Mouse (Mus musculus): ENCODE measurements around the gene Prdm16. TPM values are rescaled to one million over a fixed set of nuclear protein-coding genes. Genes with fewer than 3 reads are reported as not detected.
A peak's percentile ranks its signal among the peaks of the same experiment; 100 is the strongest.

Gene Prdm16
- polyA plus RNA-seq, 1 experiment from 2014 or later: 23.5 TPM

DNA sequence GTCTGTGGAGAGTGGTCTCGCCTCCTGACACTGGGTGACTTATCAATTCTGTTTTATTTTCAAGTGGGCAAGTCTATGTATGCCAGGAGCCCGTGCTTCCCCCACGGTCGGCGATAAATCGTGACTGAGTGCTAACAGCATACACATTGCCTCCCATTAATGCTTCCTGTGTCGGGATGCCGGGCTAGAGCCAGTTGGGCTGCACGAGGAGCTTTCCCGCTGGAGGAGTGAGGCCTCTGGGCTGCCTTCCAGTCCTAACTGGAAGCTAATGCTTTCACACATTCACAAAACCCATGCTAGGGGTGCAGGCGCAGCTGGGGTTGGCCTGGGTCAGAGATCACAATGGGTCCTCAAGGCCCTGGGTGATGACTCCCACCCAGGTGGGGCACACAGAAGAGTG is 212.0 kb downstream of the Prdm16 start:
- no peak overlapping the region for H3K4me3 ChIP-seq
- peaks cover 60% of the 10 kb centered on the region for H3K27me3 ChIP-seq (ENCODE audit: insufficient read depth, poor library complexity, severe bottlenecking)
- H3K9me3 ChIP-seq: no peaks in the 10 kb centered on the region
- peak overlapping the region; percentile 43; the same call in 1 of the 2 replicates for H3K27ac ChIP-seq
- H3K4me1 ChIP-seq (replicated peaks): peaks cover 65% of the 10 kb centered on the region
- H3K36me3 ChIP-seq: no peaks in the 10 kb centered on the region
- DNase-seq (ENCODE audit: low spot score): no peak
- WGBS: 67% methylated on average over 11 of the region's 11 CpGs

DNA sequence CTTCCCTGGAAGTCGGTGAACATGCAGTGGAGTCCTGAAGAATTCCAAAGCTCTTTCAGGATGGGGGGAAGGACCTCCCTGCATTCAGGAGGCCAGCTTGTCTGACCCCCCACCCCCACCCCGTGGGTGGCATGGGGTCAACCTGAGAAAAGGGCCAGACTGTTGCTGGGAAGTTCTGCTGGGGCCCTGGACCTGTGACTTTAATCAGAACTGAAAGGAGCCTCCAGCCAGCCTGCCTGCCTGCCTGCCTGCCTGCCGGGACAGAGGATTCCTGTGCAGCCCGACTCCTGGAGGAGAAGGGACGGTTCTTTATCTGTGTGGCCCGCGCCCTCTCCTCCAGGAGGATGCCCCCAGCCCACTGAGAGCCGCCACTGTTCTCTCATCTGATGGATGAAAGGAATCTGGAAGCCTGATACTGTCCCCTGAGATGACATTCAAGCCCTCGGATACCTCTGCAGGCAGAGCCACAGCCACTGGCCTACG is 214.2 kb downstream of the Prdm16 start:
- Histone ChIP-seq H3K9me3 (0 out of 2 replicates have a peak, but pooled peaks cover 4% of the 10 kb centered on the region), H3K27ac (peak overlapping the region; percentile 84), H3K36me3 (no peaks in the 10 kb centered on the region), H3K27me3 (ENCODE audit: insufficient read depth, poor library complexity, severe bottlenecking) (peaks cover 58% of the 10 kb centered on the region), H3K4me3 (peak overlapping the region; percentile 26), H3K4me1 (replicated peaks) (peaks cover 65% of the 10 kb centered on the region)
- under 1% methylated on average over 10 of the region's 10 CpGs for WGBS
- DNase-seq (ENCODE audit: low spot score): peak; percentile 72

DNA sequence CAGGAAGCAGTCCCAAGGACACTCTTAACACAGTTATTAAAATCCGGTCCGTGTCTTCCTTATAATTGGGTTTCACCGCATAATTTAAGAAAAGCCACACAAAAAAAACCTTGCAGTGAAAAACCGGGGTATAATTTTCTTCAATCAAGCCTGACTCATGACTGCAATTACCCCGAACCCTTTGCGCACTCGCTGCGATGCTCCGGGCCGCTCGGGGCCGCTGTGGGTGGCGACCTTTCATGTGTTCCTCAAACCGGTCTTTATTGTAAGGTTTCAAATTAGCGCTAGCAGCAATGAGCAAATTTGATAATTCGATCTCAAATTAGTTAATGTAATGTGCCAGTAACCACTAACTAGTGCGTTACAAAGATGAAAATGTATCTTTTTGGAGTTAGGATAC is 215.9 kb downstream of the Prdm16 start:
- WGBS: 90% methylated on average over 17 of the region's 17 CpGs
- H3K36me3 ChIP-seq: no peaks in the 10 kb centered on the region
- DNase-seq (ENCODE audit: low spot score): no peak
- 0 out of 2 replicates have a peak, but pooled peaks cover 4% of the 10 kb centered on the region for H3K9me3 ChIP-seq
- no peak overlapping the region for H3K27ac ChIP-seq
- H3K4me1 ChIP-seq (replicated peaks): peaks cover 52% of the 10 kb centered on the region
- H3K27me3 ChIP-seq (ENCODE audit: insufficient read depth, poor library complexity, severe bottlenecking): peaks cover 52% of the 10 kb centered on the region
- no peak overlapping the region for H3K4me3 ChIP-seq

DNA sequence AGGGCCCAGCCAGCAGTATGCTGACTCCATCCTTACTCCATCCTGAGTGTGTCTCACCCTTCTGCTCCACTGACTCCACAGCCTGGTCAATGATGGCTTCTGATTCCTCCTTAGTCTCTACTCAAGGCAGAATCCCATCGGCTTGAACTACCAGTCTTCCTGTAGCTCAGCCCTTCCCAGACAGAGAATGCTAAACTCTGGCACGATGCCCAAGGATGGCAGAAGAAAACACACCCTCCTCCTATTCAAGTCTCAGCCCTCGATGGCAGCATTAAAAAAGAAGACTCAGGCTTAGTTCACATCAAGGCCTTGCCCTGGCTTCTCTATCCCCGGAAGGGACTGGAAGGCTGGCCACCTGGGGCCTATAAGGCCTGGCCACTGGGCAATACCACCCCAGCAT is 216.9 kb downstream of the Prdm16 start:
- H3K4me1 ChIP-seq (replicated peaks): peaks cover 49% of the 10 kb centered on the region
- peaks cover 56% of the 10 kb centered on the region for H3K27me3 ChIP-seq (ENCODE audit: insufficient read depth, poor library complexity, severe bottlenecking)
- WGBS: 90% methylated on average over 4 of the region's 4 CpGs
- no peak for DNase-seq (ENCODE audit: low spot score)
- H3K36me3 ChIP-seq: no peaks in the 10 kb centered on the region
- H3K4me3 ChIP-seq: no peak overlapping the region
- H3K9me3 ChIP-seq: 0 out of 2 replicates have a peak, but pooled peaks cover 4% of the 10 kb centered on the region
- H3K27ac ChIP-seq: no peak overlapping the region

DNA sequence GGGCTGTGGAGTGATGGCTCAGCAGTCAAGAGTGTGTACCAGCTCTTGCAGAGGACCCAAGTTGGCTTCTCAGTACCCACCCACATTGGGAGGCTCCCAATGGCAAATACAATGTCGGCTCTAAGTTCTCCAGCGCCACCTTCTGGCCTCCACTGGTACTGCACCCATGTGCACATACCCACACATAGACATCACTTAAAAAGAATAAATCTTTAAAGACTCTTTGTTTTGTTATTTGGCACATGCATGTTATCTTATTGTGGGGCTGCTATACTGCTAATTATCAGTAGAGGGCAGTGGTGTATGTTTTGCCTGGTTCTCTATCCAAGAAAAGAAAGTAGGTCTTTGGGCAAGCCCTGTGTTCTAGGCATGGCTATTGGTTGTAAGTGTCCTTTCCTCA is 217.7 kb downstream of the Prdm16 start:
- 0 out of 2 replicates have a peak, but pooled peaks cover 4% of the 10 kb centered on the region for H3K9me3 ChIP-seq
- DNase-seq (ENCODE audit: low spot score): no peak
- H3K27ac ChIP-seq: no peak overlapping the region
- H3K27me3 ChIP-seq (ENCODE audit: insufficient read depth, poor library complexity, severe bottlenecking): peaks cover 56% of the 10 kb centered on the region
- no peak overlapping the region for H3K4me3 ChIP-seq
- 25% methylated on average over 2 of the region's 2 CpGs for WGBS
- H3K4me1 ChIP-seq (replicated peaks): peaks cover 49% of the 10 kb centered on the region
- no peaks in the 10 kb centered on the region for H3K36me3 ChIP-seq

DNA sequence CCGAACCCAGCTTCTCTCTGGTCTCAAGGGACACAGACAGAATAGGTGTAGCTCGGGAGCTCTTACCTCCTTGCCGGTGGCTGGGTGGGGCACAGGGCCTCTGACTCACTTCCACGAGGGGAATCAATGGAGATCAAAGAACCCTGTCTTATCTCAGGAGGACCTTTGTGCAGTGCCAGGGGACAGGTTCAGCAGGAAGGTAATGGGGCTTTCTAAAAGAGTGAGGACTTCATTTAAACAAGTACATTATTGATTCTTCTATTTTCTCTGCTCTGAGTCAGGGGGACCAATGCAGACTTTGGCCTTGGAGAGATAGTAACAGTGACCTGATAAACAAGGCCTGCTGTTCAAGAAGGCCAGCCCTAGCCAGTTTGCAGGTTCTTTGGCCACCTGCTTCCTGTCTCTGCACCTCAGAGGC is 218.3 kb downstream of the Prdm16 start:
- Histone ChIP-seq H3K4me1 (replicated peaks) (peaks cover 49% of the 10 kb centered on the region), H3K27me3 (ENCODE audit: insufficient read depth, poor library complexity, severe bottlenecking) (peaks cover 56% of the 10 kb centered on the region), H3K4me3 (no peak overlapping the region), H3K27ac (0 out of 2 replicates have a peak overlapping the region, but pooled peaks have one; percentile 23), H3K9me3 (0 out of 2 replicates have a peak, but pooled peaks cover 4% of the 10 kb centered on the region), H3K36me3 (no peaks in the 10 kb centered on the region)
- no peak for DNase-seq (ENCODE audit: low spot score)
- WGBS: 75% methylated on average over 4 of the region's 4 CpGs

DNA sequence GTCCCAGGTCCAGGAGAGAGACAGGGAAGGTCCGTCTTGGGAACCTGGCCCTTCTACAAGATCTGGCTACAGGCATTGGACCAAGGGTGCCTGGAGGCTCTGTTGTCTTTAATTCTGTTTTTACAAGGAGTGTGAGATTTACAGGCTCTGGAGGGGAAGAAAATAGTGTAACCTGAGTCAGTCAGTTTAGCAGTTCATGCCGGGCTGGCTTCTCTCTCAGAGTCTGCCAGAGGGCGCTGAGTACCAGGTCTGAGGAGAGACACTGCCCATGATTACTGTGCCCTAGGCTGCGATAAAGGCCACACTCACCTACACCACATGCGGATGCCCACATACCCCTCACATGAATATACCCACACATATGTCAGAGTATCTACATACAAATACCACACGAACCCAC is 219.9 kb downstream of the Prdm16 start:
- H3K27ac ChIP-seq: no peak overlapping the region
- no peaks in the 10 kb centered on the region for H3K36me3 ChIP-seq
- 0 out of 2 replicates have a peak, but pooled peaks cover 4% of the 10 kb centered on the region for H3K9me3 ChIP-seq
- H3K27me3 ChIP-seq (ENCODE audit: insufficient read depth, poor library complexity, severe bottlenecking): peaks cover 60% of the 10 kb centered on the region
- no peak for DNase-seq (ENCODE audit: low spot score)
- 68% methylated on average over 6 of the region's 6 CpGs for WGBS
- H3K4me3 ChIP-seq: no peak overlapping the region
- H3K4me1 ChIP-seq (replicated peaks): peaks cover 50% of the 10 kb centered on the region

DNA sequence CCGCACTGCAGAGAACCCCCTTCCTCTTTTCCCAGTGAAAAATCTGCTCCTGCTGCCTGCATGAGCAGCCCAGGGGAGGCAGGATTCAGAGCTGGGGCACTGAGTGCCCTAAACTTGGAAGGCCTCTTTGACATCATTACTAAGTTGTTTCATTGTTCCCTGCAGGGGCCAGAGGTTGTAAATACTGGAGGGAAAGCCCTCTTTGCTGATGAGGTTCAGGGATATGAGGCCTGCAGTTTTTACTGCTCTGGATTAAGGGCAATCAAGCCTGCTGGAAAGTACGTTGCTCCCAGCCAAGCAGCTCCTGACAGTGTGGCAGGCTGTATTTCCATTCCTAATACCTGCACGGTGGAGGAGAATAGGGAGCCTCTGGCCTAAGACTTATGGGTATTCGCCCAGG is 221.8 kb downstream of the Prdm16 start:
- WGBS: 65% methylated on average over 4 of the region's 4 CpGs

DNA sequence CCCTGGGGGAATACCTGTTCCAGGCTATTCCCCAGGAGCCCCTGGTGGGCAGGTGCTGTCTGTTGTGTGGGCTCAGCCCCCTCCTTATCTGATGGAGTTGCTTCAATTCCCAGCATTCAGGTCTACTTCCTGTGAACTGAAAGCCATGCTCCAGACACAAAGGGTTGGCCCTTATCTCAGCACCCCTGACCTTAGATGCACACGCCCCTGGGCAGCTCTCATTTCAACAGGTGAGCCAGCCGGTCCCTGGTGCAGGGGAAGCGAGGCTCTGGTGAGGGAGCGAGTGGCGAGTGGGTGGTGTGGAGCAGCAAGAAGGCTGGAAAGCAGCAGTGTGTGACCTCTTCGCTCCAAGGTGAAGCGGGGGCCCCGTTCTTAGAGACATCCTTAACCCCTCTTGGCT is 226.1 kb downstream of the Prdm16 start:
- H3K4me3 ChIP-seq: no peak overlapping the region
- WGBS: 66% methylated on average over 8 of the region's 8 CpGs

More for the DNA sequence above, 221.8 kb downstream of the Prdm16 start:
- DNase-seq (ENCODE audit: low spot score): no peak
- no peak overlapping the region for H3K4me3 ChIP-seq
- peaks cover 59% of the 10 kb centered on the region for H3K4me1 ChIP-seq (replicated peaks)
- H3K27me3 ChIP-seq (ENCODE audit: insufficient read depth, poor library complexity, severe bottlenecking): peaks cover 67% of the 10 kb centered on the region
- H3K27ac ChIP-seq: peak overlapping the region; percentile 75; the same call in 1 of the 2 replicates
- H3K36me3 ChIP-seq: no peaks in the 10 kb centered on the region
- 0 out of 2 replicates have a peak, but pooled peaks cover 4% of the 10 kb centered on the region for H3K9me3 ChIP-seq

DNA sequence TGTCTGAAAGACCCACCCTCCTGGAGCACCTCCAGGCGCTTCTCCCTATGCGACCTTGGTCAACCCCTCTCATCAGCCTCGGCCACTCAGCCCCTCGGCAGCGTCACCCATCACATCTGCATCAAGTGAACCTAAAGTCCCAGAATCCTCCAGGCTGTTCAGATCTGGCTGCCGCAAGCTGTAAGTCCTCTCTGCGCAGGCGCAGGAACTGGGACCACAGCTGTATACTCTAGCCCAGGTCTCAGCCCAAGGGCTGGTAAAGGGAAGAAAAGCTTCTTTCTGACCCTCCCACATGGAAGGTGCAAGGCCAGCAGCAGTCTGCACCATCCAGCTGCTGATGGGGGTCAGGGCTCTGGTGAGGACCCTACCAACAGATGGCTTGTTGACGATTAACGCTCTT is 226.8 kb downstream of the Prdm16 start:
- H3K27me3 ChIP-seq (ENCODE audit: insufficient read depth, poor library complexity, severe bottlenecking): peaks cover 80% of the 10 kb centered on the region
- H3K27ac ChIP-seq: 0 out of 2 replicates have a peak overlapping the region, but pooled peaks have one; percentile 35
- no peak for DNase-seq (ENCODE audit: low spot score)

More for the DNA sequence above, 226.1 kb downstream of the Prdm16 start:
- Histone ChIP-seq H3K27me3 (ENCODE audit: insufficient read depth, poor library complexity, severe bottlenecking) (peaks cover 87% of the 10 kb centered on the region), H3K27ac (peak overlapping the region; percentile 62), H3K4me1 (replicated peaks) (peaks cover 92% of the 10 kb centered on the region), H3K9me3 (no peaks in the 10 kb centered on the region), H3K36me3 (no peaks in the 10 kb centered on the region)
- DNase-seq (ENCODE audit: low spot score): no peak

DNA sequence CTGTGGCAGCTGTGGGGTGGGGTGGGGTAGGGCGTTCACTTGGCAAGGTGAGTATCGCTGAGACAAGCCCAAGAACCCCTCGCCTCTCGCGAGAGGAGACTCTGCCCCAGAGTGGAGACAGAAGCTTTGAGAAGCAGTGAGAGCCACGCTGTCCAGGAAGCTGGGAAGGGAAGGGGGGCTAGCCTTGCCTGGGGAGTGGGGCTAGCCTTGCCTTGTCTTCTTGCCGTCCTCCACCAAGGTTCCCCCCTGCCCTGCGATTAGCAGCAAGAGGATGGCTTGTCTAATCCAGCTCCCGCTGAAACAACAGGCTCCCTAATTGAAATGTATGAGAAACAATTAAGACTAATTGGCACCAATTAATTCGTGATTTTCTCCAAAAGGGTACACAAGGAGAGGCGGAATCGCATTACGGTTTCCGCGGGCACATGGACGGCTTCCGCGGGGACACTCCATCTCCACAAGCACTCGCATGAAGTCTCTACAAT is 227.4 kb downstream of the Prdm16 start:
- DNase-seq (ENCODE audit: low spot score): no peak
- 64% methylated on average over 19 of the region's 19 CpGs for WGBS
- Histone ChIP-seq H3K4me3 (no peak overlapping the region), H3K36me3 (no peaks in the 10 kb centered on the region), H3K27me3 (ENCODE audit: insufficient read depth, poor library complexity, severe bottlenecking) (peaks cover 75% of the 10 kb centered on the region), H3K4me1 (replicated peaks) (peaks cover 81% of the 10 kb centered on the region), H3K9me3 (no peaks in the 10 kb centered on the region), H3K27ac (peak overlapping the region; percentile 41; the same call in 1 of the 2 replicates)

More for the DNA sequence above, 226.8 kb downstream of the Prdm16 start:
- 77% methylated on average over 10 of the region's 10 CpGs for WGBS
- Histone ChIP-seq H3K4me1 (replicated peaks) (peaks cover 86% of the 10 kb centered on the region), H3K4me3 (no peak overlapping the region), H3K9me3 (no peaks in the 10 kb centered on the region), H3K36me3 (no peaks in the 10 kb centered on the region)

DNA sequence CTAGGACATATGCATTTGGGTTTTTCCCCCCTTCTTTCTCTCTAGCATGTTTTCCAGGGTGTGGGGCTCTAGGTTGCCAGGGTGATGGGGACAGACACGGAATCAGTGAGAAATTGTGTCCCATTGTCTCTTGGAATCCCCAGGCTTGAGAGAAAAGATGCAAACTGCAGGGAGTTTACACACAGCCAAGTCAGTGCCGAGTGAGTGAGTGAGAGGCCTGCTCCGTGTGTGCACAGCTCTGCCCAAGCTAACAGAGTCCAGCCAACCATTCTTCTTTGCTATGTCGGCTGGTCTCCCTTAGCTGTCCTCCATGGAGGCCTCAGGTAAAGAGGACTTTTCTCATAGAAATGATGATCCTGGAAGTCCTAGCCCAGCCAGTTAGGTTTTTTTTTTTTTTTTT is 233.7 kb downstream of the Prdm16 start:
- H3K36me3 ChIP-seq: no peaks in the 10 kb centered on the region
- H3K4me1 ChIP-seq (replicated peaks): peaks cover 64% of the 10 kb centered on the region
- H3K27me3 ChIP-seq (ENCODE audit: insufficient read depth, poor library complexity, severe bottlenecking): peaks cover 24% of the 10 kb centered on the region
- no peak overlapping the region for H3K4me3 ChIP-seq
- WGBS: 17% methylated on average over 4 of the region's 4 CpGs
- no peaks in the 10 kb centered on the region for H3K9me3 ChIP-seq
- peak overlapping the region; percentile 53; the same call in 1 of the 2 replicates for H3K27ac ChIP-seq
- DNase-seq (ENCODE audit: low spot score): no peak

Measured in hindbrain, embryonic 10.5 days (tissue).